Mouse (Mus musculus) midbrain, embryonic 11.5 days (tissue): ENCODE measurements around the gene Eif2b3. TPM values are rescaled to one million over a fixed set of nuclear protein-coding genes. Genes with fewer than 3 reads are reported as not detected.
A peak's percentile ranks its signal among the peaks of the same experiment; 100 is the strongest.

Experiments
- ATAC-seq: fragments of 200-750 bp; cut with Nextera tagmentation; 2 replicates; pipeline ENCODE4 v1.8.0; 2017; ENCODE audit warnings: moderate TSS enrichment, moderate library complexity; ENCODE audit not compliant: low FRiP score
- DNase-seq: peaks from one replicate; pipeline ENCODE4 v3.0.0; 2015; ENCODE audit warnings: low spot score; ENCODE audit errors: missing footprints
- H3K27ac ChIP-seq: fragments of 300-500 bp; sonication (generic); 2 replicates; pipeline ENCODE4 v1.5.1; 2014; ENCODE audit warnings: low read depth, low read length
- H3K27me3 ChIP-seq: fragments of 300-500 bp; sonication (generic); 2 replicates; pipeline ENCODE4 v1.6.1; 2014; ENCODE audit warnings: mild to moderate bottlenecking, low read length, moderate library complexity, mixed read lengths; ENCODE audit not compliant: control insufficient read depth, insufficient read depth
- H3K36me3 ChIP-seq: fragments of 300-500 bp; sonication (generic); 2 replicates; pipeline ENCODE4 v1.6.1; 2014; ENCODE audit warnings: mild to moderate bottlenecking, low read length, moderate library complexity, mixed read lengths; ENCODE audit not compliant: control insufficient read depth, insufficient read depth
- H3K4me1 ChIP-seq: fragments of 300-500 bp; sonication (generic); 2 replicates; pipeline ENCODE4 v1.6.1; 2014; ENCODE audit warnings: low read length; ENCODE audit not compliant: control insufficient read depth, insufficient read depth
- H3K4me2 ChIP-seq: fragments of 300-500 bp; sonication (generic); 2 replicates; pipeline ENCODE4 v1.6.1; 2014; ENCODE audit warnings: mild to moderate bottlenecking, moderate library complexity
- H3K4me3 ChIP-seq: fragments of 300-500 bp; sonication (generic); 2 replicates; pipeline ENCODE4 v1.5.1; 2014; ENCODE audit warnings: low read depth, low read length
- H3K9ac ChIP-seq: fragments of 300-500 bp; sonication (generic); 2 replicates; pipeline ENCODE4 v1.6.1; 2014; ENCODE audit warnings: low read length
- H3K9me3 ChIP-seq: fragments of 300-500 bp; sonication (generic); 2 replicates; pipeline ENCODE4 v1.6.1; 2016; ENCODE audit warnings: low read length; ENCODE audit not compliant: control insufficient read depth
- WGBS: fragments of 180-500 bp; shearing (Covaris S2); extraction: QIAGEN DNeasy Blood & Tissue Kit; methylation state at CpG from one replicate; pipeline ENCODE4 v1.1.7; 2014; 5-methylcytosine and 5-hydroxymethylcytosine counted together
- polyA plus RNA-seq: library from polyadenylated mRNA; unstranded; fragments of >200 nt; fragmentation: Nextera tagmentation; extraction: Ambion mirVana; gene quantifications from 2 replicates; pipeline ENCODE4 v1.2.1, GENCODE M21; 2014

Eif2b3 gene
- polyA plus RNA-seq, 1 experiment from 2014 or later = 43.0 TPM

DNA sequence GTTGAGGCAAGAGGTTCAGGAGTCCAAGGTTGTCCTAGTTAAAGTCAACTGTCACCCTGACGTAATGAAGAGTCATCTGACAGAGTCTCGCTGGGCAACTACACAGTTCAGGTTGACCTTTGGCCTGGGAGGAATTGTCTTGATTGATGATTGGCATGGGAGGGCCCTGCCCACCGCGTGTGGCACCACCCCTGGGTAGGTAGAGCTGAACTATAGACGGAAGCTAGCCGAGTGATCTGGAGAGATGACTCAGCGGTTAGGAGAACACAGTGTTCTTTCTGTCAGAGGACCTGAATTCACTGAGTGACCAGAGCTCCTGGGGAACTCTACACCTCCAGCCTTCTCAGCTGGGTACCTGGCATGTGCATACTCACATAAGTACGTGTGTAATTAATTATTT is 116.8 kb downstream of the Eif2b3 start:
- Histone ChIP-seq H3K4me2 (no peak overlapping the region), H3K36me3 (no peaks in the 10 kb centered on the region), H3K4me1 (peaks cover 27% of the 10 kb centered on the region), H3K27me3 (no peaks in the 10 kb centered on the region; the same call in 1 of the 2 replicates), H3K9ac (no peak overlapping the region), H3K4me3 (no peak overlapping the region), H3K27ac (no peak overlapping the region), H3K9me3 (no peaks in the 10 kb centered on the region)
- WGBS = 22% methylated on average over 8 of the region's 8 CpGs
- ATAC-seq (no peak), DNase-seq (peak; percentile 79)

Other genes with a start within 250 kb of the Eif2b3 start
- 33.7 and 34.1 TPM in 2 replicates for gene Toe1, start 211.8 kb upstream of the Eif2b3 start, polyA plus RNA-seq
- gene Mutyh, start 211.7 kb upstream of the Eif2b3 start, polyA plus RNA-seq = 13.9 and 18.2 TPM in 2 replicates
- gene Hpdl, start 197.7 kb upstream of the Eif2b3 start, polyA plus RNA-seq = 0.51 and 0.81 TPM in 2 replicates
- gene Zswim5, start 142.0 kb upstream of the Eif2b3 start, polyA plus RNA-seq = 8.7 and 10.1 TPM in 2 replicates
- gene Urod, start 25.0 kb upstream of the Eif2b3 start, polyA plus RNA-seq = 85.2 and 95.6 TPM in 2 replicates
- gene Hectd3, start 24.1 kb upstream of the Eif2b3 start, polyA plus RNA-seq = 7.6 and 9.4 TPM in 2 replicates
- 3.6 and 5.0 TPM in 2 replicates for gene Ptch2, start 76.7 kb downstream of the Eif2b3 start, polyA plus RNA-seq
- 2.7 and 3.8 TPM in 2 replicates for gene Btbd19, start 106.3 kb downstream of the Eif2b3 start, polyA plus RNA-seq
- gene Tctex1d4, start 107.4 kb downstream of the Eif2b3 start, polyA plus RNA-seq = not detected in 2 replicates
- gene Plk3, start 114.6 kb downstream of the Eif2b3 start, polyA plus RNA-seq = 28.0 and 32.8 TPM in 2 replicates
- gene Rps8, start 136.8 kb downstream of the Eif2b3 start, polyA plus RNA-seq = 780 and 794 TPM in 2 replicates
- 103 and 104 TPM in 2 replicates for gene Kif2c, start 163.2 kb downstream of the Eif2b3 start, polyA plus RNA-seq
- 7.5 and 8.4 TPM in 2 replicates for gene Tmem53, start 232.5 kb downstream of the Eif2b3 start, polyA plus RNA-seq
- 0.34 and 0.40 TPM in 2 replicates for gene Armh1, start 232.7 kb downstream of the Eif2b3 start, polyA plus RNA-seq